Mouse (Mus musculus): Measurements from ENCODE around the gene Slc1a5.

The Slc1a5 gene

DNA sequence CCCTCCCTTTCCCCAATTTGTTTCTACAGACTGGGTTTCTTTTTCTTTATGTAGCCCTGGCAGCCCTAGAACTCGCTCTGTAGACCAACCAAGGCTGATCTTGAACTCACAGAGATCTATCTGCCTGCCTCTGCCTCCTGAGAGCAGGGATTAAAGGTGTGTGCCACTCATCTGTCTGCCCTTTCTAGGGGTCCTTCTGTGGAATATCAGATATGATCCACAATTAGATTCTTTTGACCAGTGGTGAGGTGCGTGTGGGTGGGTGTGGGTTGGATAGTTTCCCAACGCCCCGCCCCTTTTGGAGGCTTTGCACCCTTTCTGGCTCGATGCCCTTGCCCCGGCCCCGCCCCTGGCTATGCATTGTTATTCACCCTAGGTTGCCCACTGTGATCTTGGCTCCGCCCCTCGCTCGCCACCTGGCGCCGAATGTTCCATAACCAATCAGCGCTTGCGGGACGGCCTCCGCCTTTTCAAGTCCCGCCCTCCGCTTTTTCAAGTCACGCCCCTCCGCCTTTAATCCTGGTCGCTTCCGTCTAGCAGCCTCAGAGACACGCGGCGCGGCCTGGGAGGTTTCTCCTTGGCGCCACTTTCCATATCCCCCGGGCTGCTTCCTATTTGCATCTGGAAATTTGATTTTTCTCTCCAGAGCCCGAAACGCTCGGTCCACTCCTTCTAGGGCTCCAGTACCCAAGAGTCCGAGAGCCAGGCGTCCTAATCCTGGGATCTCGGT lies at the start of gene Slc1a5:
Slc1a5 (plus strand) TSS at position 516 of the 730 bp plus-strand sequence.
- peak; percentile 18 for DNase-seq (ENCODE audit: low read depth, low spot score)

DNA sequence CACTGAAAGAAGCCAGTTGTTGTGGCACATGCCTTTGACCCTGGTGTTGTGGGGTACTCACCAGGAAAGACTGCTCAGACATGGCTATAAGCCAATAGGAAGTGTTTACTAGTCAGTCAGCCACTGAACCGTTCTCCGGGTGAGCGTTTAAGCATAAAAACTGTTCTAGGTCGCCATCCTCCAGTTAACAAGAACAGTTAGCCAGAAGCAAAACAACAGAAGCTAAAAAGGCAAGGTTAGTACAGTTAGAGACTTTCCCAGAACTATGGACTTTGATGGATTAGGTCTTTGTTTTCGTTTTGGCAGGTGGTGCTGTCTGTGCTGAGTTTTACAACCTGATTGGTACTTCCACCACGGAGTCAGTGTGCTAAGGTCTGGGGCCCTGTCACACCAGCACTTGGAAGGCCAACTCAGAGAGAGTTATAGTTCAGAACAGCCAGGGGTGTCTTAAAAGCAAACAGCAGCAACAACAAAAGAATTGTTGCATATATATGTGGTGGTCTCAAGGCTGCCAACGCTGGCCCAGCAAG lies 49.2 kb upstream of the Slc1a5 start:
- DNase-seq (ENCODE audit: low read depth, low spot score): no peak

DNA sequence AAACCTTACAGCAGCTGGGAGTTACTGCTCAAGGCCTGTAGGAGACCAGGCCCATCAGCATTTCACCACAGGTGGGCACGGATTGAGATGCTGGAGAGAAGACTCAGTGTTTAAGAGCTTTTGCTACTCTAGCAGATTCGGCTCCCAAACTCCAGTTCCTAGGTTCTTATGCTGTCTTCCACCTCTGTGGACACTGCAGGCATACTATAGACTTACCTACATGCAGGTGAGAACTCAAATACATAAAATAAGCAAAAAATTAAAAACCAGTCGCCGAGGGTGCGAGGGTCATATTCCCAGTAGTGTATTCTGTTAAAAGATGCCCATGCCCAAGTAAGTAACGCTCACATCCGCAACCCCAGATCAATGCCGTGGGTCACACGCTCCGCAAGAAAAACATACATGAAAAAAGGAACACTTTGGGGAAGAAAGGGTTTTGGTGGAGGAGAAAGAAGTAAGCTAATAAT lies 43.5 kb upstream of the Slc1a5 start:
- DNase-seq (ENCODE audit: low read depth, low spot score): no peak

DNA sequence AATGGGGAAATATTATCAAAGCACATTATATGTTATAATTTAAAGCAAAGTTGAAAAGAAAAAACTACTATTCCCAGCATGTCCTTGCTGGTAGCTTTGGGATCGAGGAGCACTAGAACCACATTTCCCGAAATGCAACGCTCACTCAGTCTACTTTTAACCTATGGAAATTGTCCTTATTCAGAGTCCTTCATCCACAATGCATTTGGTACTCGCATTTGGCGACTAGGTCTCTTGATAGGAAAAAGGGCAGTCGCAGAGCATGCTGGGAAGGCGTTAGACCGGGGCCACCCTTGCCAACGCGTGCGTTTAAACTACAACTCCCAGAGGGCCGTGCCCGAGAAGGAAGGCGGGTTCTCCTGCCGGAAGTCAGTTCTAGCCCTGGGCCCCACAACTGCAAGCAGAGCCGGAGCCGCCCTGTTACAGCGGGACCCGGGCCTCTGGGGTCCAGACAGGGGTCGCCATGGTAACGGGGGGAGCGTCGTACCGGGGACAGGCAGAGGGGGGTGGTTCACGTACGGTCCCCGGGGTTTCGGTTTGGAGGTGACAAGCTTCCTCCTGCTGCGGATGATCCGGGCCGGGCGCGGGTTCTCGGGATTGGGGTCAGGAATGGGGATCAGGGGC lies 43.0 kb upstream of the Slc1a5 start, which contains the start of gene Ap2s1:
Ap2s1 (plus strand) TSS at position 338 of the 624 bp plus-strand sequence.
- DNase-seq (ENCODE audit: low read depth, low spot score): peak; percentile 100

DNA sequence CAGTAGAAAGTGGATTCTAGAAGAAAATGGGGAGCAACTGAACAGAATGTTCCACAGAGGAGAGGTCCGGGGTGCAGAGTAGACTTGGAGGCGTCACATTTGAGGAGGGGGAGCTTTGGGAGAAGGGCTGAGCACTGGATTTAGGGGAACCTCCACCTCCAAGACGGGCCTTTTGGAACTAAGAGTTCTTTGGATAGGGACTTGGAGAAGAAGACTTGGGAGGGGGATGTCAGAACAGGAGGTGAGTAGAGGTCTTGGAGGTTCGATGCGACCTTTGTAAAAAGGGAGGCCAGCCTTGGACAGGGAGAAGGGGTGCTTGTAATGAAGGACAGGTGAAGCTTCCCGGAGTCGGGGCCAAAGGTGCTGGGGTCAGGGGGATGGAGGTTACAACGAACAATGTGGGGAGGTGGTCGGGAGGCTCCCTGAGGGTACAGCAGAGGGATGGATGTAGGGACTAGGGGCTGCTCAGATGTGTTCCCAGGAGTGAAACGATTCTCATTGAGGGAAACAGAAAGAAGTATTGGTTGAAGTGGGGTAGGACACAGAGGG lies 42.0 kb upstream of the Slc1a5 start:
- no peak for DNase-seq (ENCODE audit: low read depth, low spot score)

DNA sequence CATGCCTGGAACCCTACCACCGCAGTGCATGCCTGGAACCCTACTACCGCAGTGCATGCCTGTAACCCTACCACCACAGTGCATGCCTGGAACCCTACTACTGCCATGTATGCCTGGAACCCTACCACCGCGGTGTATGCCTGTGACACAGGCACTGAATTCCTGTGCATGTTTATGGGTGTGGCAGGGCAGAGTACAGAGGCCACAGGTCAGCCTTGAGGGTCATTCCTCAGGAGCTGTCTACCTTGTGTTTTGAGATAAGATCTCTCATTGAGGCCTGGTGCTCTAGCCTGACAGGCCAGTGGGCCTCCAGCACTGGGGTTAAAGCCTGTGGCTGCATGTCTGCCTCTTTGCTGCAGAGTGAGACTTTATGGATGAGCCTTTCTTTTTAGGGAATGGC lies 35.8 kb upstream of the Slc1a5 start:
- no peak for DNase-seq (ENCODE audit: low read depth, low spot score)

DNA sequence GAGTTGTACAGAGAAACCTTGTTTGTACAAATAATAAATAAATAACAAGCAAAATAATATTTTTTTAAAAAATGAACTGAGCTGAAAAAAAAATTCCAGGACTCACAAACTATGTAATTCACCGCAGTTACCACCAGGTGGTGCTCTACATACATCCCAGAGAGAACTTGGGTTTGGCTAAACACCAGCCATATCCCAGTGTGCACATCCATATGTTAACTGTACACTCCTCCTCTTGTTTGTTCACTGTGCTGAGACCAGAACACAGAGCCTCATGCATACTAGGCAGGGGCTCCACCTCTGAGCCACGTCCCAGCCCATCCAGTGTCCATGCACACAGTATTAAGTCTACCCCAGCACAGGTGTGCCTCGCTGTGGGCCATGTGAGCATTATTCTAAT lies 35.0 kb upstream of the Slc1a5 start:
- DNase-seq (ENCODE audit: low read depth, low spot score): no peak

DNA sequence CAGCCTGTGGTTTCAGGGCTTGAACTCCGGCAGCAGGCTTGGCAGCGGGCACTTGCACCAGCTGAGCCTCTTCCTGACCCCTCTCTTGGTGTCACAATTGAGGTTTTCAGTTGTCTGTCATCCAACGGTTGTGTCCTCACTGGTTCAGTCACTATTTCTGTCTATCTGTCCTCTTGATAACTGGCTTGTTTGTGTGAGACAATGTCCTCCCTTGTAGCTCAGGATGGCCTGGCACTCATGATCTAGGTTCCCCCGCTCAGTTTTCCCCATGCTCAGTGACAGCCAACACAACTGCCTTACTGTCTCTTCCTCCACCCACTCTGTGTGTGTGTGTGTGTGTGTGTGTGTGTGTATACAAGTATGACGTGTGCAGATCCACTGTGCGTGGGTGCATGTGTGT lies 33.5 kb upstream of the Slc1a5 start:
- peak; percentile 41 for DNase-seq (ENCODE audit: low read depth, low spot score)

DNA sequence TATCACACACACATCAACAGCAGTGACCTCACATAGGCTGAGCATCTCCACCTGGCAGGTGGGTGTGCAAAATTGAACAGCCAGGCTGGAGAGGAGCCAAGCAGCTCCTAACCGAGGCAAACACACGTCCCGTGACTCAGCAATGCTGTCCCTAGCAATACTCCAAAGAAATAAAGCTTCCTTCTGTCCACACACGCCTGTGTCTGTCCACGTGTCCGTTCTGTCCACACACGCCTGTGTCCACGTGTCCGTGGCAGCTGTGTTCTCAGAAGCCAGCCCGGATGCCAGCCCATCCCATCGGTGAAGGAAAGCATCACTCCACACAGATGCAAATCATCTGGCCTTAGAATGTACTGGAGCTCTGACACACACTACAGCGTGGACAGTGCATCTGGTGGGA lies 29.1 kb upstream of the Slc1a5 start:
- DNase-seq (ENCODE audit: low read depth, low spot score): no peak

DNA sequence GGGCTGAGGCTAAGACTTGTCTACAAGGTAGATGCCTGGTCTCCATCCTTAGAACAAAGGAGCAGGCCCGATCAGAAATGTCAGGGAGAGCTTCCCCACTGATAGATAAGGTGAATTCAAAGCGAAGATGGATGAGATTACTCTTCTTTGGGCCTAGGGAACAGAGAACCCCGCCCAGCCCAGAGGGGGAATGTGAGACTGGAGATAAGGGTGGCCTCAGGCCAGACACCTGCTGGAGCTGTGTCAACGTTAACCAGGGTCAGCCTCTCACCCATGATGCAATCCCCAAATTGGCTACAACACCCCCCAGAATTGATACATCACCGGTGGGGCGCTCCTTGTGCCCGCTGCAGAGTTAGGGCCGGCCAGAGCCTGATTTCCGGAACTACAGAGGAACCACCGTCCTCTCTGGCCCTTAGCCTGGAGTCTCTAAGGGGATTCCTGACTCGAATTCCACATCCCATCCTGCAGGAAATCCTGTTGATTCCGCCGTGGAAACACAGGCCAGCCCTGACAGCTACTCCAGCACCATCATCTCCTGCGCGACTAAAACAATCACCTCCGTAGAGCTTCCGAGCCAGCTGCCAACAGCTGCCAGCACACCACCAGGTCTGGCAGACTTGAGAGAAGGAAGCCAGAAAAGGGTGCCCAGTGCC lies 25.6 kb upstream of the Slc1a5 start:
- no peak for DNase-seq (ENCODE audit: low read depth, low spot score)

DNA sequence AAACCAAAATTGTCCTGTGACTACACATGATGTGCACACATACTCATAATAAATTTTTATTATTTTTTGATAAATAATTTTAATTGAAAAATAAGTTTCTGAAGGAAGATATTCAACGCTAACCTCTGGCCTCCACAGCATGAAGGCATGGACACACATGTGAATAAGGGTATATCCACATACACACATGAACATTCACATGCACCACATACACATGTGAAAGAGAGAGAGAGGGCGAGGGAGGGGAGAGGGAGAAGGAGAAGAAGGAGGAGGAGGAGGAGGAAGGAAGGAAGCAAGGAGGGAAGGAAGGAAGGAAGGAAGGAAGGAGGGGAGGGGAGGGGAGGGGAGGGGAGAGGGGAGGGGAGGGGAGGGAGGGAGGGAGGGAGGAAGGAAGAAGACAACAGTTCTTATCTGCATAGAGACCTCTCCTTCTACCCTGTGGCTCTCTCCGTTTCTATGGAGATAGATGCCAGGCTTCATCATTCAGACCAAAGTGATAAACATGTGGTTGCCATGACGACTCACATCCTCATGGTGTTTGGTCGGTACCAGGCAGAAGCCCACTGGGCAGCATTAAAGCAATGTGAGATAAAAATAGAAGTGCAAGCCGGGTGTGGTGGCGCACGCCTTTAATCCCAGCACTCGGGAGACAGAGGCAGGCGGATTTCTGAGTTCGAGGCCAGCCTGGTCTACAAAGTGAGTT lies 22.1 kb upstream of the Slc1a5 start:
- DNase-seq (ENCODE audit: low read depth, low spot score): no peak

DNA sequence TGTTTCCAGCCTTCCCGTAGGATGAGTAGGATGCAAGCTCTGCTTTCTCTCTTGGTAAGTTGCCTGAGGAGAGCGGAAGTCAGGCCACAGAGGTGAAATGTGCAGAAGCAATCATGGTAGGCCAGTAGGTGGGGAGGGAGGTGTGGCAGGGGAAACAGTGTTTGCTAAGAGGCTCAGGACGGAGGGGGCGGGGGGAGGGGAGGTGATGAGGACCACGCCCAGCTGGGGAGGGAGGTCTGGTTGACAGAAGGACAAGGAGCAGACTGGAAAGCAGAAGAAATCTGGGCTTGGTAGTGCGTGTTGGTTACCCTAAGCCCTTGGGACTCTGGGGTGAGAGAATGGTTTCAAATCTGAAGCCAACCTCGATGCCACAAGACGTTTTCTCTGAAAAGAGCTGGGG lies 20.8 kb upstream of the Slc1a5 start:
- no peak for DNase-seq (ENCODE audit: low read depth, low spot score)

DNA sequence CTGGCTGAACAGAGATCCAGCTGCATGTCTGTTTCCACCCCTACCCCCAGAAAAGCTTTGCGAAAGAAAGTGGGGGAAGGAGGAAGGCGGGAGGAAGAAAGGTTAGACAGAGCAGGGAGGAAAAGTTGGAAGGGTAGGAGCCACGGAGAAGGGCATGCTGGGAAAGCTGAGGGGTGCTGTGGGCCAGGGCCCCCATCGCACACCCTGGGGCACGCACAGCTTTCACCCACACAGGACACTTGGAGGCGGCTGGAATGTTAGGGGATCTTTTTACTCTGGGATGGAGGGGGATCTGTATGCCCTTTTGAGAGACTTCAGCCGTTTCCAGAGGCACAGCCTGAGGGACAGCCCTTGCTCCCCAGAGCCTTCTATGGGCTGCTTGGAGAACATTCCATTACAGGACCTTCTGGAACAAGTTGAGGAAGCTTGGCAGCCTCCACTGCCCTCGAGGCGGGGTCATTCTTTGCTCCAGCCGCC lies 20.1 kb upstream of the Slc1a5 start:
- DNase-seq (ENCODE audit: low read depth, low spot score): no peak

DNA sequence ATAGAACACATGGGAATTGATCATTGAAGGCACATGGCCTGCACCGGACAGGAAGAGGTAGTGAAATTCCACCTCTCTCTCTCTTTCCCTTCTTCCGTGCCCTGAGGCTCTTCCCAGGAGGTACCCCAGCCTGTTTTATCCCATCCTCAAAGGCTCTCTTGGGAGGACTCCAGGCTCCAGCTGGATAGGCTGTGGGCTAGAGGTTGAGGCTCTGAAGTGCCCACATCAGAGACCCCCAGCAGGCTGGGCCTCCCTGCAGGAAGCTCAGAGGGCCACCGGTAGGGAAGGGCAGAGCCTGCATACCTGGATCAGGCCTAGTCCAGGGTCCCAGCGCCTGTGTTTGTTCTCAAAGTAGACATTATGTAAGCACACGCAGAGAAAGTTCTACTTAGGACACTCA lies 19.5 kb upstream of the Slc1a5 start:
- DNase-seq (ENCODE audit: low read depth, low spot score): no peak

DNA sequence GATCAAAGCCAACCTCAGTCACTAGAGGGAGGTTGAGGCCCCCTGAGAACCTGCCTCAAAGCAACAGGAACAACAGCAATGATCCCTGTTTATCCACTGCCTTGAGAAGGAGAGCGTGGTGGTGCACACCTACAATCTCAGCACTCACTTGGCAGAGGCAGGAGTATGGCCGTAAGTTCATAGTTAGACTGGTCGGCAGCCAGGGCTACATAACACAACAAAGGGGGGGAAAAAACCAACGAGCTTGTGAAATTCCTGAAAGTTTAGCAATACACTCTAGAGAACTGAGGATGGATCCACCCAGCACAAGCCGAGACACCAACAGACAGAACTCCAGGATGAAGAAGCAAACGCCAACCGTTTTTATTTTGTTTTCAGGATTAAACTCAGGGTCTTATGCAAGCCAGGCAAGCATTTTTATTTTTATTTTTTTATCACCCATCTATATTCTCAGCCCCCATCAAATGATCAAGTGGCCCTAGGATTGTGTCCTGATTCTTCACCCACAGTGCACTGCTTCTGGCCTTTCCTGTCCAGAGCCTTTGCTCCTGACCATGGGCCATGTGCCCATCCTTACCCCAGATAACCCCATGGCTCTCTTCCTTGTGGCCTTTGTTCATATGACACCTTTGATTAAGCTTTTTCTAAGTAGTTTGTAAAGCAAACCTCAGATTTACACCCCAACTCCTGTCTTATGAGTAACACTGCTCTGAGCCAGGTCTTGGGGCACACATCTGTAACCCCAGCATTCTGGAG lies 17.5 kb upstream of the Slc1a5 start:
- DNase-seq (ENCODE audit: low read depth, low spot score): no peak

DNA sequence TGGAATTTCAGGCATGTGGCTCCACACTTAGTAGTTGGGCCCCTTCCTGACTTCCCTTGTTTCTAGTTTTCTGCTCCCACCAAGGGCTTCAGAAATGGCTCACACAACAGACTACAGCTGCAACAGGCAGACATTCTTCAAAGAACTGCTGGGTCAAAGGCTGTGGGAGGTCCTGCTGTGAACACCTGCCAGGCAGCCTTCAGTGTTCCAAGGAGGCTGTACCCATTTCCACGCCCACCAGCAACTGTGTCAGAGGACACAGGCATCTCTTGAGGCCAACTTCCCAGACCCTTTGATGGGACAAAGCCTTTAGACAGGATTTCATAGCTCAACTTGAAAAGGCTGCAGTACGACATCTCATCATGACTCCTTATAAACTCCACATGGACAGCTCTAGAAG lies 14.7 kb upstream of the Slc1a5 start:
- DNase-seq (ENCODE audit: low read depth, low spot score): no peak

DNA sequence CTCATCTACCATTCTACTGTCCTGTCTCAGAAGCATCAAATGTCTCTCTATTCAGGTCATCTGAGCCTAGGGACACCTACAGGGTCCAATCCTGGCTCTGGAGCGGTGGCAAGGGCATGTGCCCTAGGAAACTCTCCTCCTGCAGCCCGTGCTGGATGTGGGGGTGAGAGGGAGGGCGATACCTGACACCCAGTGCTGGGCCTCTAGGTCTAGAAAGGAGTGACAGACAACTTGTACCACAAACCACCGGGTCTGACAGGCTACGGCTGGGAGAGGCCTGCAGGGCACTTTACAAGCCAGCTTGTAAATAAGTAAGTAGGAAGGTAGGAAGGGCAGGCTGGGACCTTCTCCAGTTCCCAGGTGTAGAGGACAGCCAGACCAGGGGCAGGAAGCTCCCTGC lies 5.3 kb upstream of the Slc1a5 start:
- DNase-seq (ENCODE audit: low read depth, low spot score): no peak

DNA sequence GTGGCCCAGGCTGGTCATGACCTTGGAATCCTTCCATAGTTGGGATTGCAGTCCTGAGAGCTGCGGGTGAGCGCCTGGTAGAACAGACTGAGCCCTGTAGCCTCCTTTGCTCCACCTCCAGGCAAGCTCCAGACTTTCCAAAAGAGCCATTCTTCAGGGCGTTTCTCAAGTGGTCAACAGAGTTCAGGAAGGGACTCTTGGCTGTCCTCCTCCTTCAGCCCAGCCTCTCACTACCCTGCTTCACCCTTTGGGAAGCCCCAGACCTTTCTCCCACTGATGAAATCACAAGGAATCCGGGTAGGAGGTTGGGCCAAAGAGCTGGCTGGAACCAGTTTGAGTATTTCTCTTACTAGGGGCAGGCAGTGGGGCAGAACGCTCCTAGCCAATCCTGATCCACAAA lies 1.1 kb upstream of the Slc1a5 start:
- DNase-seq (ENCODE audit: low read depth, low spot score): no peak

DNA sequence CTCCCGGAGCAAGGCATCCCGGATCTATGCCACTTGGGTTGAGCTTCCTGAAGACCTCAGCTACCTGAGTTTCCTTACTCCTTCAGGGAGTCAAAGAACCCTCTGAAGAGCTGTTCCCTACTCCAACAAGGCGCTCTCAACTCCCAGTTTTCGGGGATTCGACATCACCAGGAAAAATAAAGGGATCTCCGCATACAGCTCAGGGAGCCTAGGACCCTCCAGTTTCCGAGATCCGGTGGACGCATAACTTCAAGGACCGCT lies 345 bp downstream of the Slc1a5 start:
- no peak for DNase-seq (ENCODE audit: low read depth, low spot score)

DNA sequence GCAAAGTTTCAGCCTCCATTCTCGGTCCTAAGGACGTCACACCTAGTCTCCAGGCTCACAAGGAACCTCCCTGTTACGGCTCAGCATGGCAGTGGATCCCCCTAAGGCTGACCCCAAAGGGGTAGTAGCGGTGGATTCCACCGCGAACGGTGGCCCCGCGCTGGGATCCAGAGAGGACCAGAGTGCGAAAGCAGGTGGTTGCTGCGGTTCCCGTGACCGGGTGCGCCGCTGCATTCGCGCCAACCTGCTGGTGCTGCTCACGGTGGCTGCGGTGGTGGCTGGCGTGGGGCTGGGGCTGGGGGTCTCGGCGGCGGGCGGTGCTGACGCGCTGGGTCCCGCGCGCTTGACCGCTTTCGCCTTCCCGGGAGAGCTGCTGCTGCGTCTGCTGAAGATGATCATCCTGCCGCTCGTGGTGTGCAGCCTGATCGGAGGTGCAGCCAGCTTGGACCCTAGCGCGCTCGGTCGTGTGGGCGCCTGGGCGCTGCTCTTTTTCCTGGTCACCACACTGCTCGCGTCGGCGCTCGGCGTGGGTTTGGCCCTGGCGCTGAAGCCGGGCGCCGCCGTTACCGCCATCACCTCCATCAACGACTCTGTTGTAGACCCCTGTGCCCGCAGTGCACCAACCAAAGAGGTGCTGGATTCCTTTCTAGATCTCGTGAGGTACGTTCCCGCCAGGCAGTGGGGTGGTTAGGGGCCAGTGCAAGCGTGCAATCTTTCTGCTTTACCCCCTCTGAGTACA lies 845 bp downstream of the Slc1a5 start:
- DNase-seq (ENCODE audit: low read depth, low spot score): no peak

Measured in telencephalon, adult 2 months (tissue).